Comparison of ENCODE assay signal across 8 mouse cellular contexts in genomic region chr13:62812713-62813112, GRCm38 (mm10). TPM values are rescaled to one million over a fixed set of nuclear protein-coding genes. Genes with fewer than 3 reads are reported as not detected.
A peak's percentile ranks its signal among the peaks of the same experiment; 100 is the strongest.
DNase-seq lines count a peak whose midpoint lies in the region; ATAC-seq and TF ChIP-seq lines count a peak whose summit lies in the region.

No protein-coding gene starts in this region.

- peak overlapping the region; percentile 45 for H3K4me3 ChIP-seq in gastrocnemius, adult 2 months
- peak overlapping the region; percentile 37 for H3K4me3 ChIP-seq in hindbrain, embryonic 15.5 days
- H3K4me3 ChIP-seq in midbrain, embryonic 10.5 days: peak overlapping the region; percentile 48

- peak overlapping the region; percentile 66 for H3K4me2 ChIP-seq in hindbrain, embryonic 15.5 days

- WGBS in hindbrain, embryonic 15.5 days: 14% methylated on average over 30 of the region's 32 CpGs
- WGBS in midbrain, embryonic 10.5 days: 17% methylated on average over 25 of the region's 32 CpGs

- no peaks in the 10 kb centered on the region for H3K27me3 ChIP-seq in hindbrain, embryonic 15.5 days
- no peaks in the 10 kb centered on the region for H3K27me3 ChIP-seq in midbrain, embryonic 10.5 days (ENCODE audit: low read depth, poor library complexity, severe bottlenecking)

- H3K9me3 ChIP-seq in hindbrain, embryonic 15.5 days: no peaks in the 10 kb centered on the region
- peaks cover 14% of the 10 kb centered on the region; the same call in 1 of the 2 replicates for H3K9me3 ChIP-seq in midbrain, embryonic 10.5 days (replicated peaks)

- no peaks in the 10 kb centered on the region for H3K4me1 ChIP-seq in hindbrain, embryonic 15.5 days (replicated peaks)
- no peaks in the 10 kb centered on the region for H3K4me1 ChIP-seq in midbrain, embryonic 10.5 days

- no peak for ATAC-seq in hindbrain, embryonic 15.5 days (ENCODE audit: low FRiP score, low read depth)

- intact Hi-C loops in gastrocnemius, adult 2 months (cut with DNase I): no loop called here

- H3K27ac ChIP-seq in gastrocnemius, adult 2 months: no peak overlapping the region
- no peak overlapping the region for H3K27ac ChIP-seq in hindbrain, embryonic 15.5 days (replicated peaks)
- H3K27ac ChIP-seq in midbrain, embryonic 10.5 days (replicated peaks): 0 out of 2 replicates have a peak overlapping the region, but pooled peaks have one; percentile 9

- 0 out of 2 replicates have a peak overlapping the region, but pooled peaks have one; percentile 25 for H3K9ac ChIP-seq in hindbrain, embryonic 15.5 days

- DNase-seq in gastrocnemius, adult 2 months: no peak
- DNase-seq in gastrocnemius, postnatal 4 days (ENCODE audit: low spot score in 2 of 2): no peak
- peak; percentile 6 for DNase-seq in brain, adult 2 months (ENCODE audit: low read depth, low spot score)
- DNase-seq in midbrain, embryonic 10.5 days (ENCODE audit: low spot score): no peak
- no peak for DNase-seq in adrenal gland, postnatal 14 days
- DNase-seq in urinary bladder, postnatal 14 days (ENCODE audit: low spot score): no peak
- no peak for DNase-seq in layer of hippocampus, adult 9-11 months

- H3K36me3 ChIP-seq in hindbrain, embryonic 15.5 days: no peaks in the 10 kb centered on the region
- H3K36me3 ChIP-seq in midbrain, embryonic 10.5 days: no peaks in the 10 kb centered on the region

- no peak for TF ChIP-seq CTCF in gastrocnemius, adult 2 months (IDR thresholded peaks at IDR 0.05)

RNA-seq across cellular contexts. Expression of gene Gm5141, which starts 27.1 kb away (rescaled TPM):
- under 1 TPM; 0.25 to 0.48 TPM for total RNA-seq in gastrocnemius, adult 2 months (2021)
- 1 to 10 TPM; 1.8 to 2.2 TPM for total RNA-seq in gastrocnemius, postnatal 4 days (2021)
- 9.0 and 9.7 TPM in 2 replicates for polyA plus RNA-seq in hindbrain, embryonic 15.5 days (2015; fragmentation: Nextera tagmentation; extraction: Ambion mirVana)
- polyA plus RNA-seq in midbrain, embryonic 10.5 days (2016; fragmentation: Nextera tagmentation; extraction: Ambion mirVana): 10.4 and 10.9 TPM in 2 replicates
- 2.5 and 2.7 TPM in 2 replicates for total RNA-seq in adrenal gland, postnatal 14 days (2021)

RNA-seq across cellular contexts. Expression of gene Fbp2, which starts 45.5 kb away (rescaled TPM):
- total RNA-seq in gastrocnemius, adult 2 months (2021): 10 to 100 TPM; 40.0 to 64.9 TPM
- total RNA-seq in gastrocnemius, postnatal 4 days (2021): 100 to 1,000 TPM; 222 to 224 TPM
- polyA plus RNA-seq in hindbrain, embryonic 15.5 days (2015; fragmentation: Nextera tagmentation; extraction: Ambion mirVana): 0.69 and 1.2 TPM in 2 replicates
- polyA plus RNA-seq in midbrain, embryonic 10.5 days (2016; fragmentation: Nextera tagmentation; extraction: Ambion mirVana): not detected in 2 replicates
- total RNA-seq in adrenal gland, postnatal 14 days (2021): 3.5 and 4.5 TPM in 2 replicates

RNA-seq across cellular contexts. Expression of gene Platr25, which starts 52.2 kb away (rescaled TPM):
- total RNA-seq in gastrocnemius, adult 2 months (2021): 1 to 10 TPM; 1.3 to 2.1 TPM
- total RNA-seq in gastrocnemius, postnatal 4 days (2021): 10 to 100 TPM in 1 of 2 experiments, 1 to 10 TPM in 1; 8.2 to 11.8 TPM
- 32.6 and 34.6 TPM in 2 replicates for polyA plus RNA-seq in hindbrain, embryonic 15.5 days (2015; fragmentation: Nextera tagmentation; extraction: Ambion mirVana)
- 31.6 and 31.7 TPM in 2 replicates for polyA plus RNA-seq in midbrain, embryonic 10.5 days (2016; fragmentation: Nextera tagmentation; extraction: Ambion mirVana)
- 6.9 and 8.0 TPM in 2 replicates for total RNA-seq in adrenal gland, postnatal 14 days (2021)
